Mouse (Mus musculus) 416B (cell line): ENCODE data around the gene S100a11.
"Not testable (repeated sequence)": the region's sequence is repeated elsewhere in the genome, so short reads cannot be mapped to it uniquely, and the experiment has no call there.

Source experiments
- DNase-seq: peaks from one replicate; pipeline ENCODE4 v3.0.0; 2011; ENCODE audit warnings: low read depth

Gene S100a11

DNA sequence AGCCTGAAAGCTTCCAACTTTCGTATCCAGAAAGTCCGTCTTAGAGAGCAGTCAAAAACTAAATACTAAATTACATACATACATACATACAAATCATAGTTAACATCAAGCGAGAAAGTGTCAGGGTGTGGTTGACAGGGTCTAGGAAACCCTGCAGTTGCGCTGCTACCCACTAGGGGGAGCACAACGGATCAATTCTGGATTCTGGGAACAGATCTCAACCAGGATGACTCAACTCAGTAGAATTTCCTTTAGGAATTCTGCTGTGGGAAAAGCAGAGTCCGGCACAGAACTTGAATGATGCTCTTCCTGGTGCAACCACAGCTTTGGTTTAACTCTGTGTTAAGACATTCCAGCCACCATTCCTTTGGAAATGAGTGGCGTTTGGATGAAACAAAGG lies 2.3 kb downstream of the S100a11 start:
- DNase-seq: no peak

DNA sequence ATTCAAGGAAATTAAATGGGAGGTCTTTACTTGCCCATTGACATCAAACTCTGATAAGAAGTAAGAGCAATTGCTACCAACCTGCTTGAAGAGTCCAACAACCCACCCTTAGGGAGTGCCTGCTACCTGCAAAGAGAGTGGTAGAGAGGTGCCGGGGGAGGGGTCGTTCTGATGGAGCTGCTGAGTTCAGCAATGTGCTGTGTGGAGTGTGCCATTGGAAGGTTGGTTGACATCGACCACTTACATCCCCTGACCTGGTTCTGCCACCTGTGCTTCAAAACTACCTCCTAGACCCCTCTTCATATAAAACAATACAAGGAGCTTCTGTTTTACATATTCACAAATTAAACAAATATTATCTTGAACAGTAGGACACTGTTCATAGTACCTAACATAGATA lies 7.0 kb downstream of the S100a11 start:
- no peak for DNase-seq

DNA sequence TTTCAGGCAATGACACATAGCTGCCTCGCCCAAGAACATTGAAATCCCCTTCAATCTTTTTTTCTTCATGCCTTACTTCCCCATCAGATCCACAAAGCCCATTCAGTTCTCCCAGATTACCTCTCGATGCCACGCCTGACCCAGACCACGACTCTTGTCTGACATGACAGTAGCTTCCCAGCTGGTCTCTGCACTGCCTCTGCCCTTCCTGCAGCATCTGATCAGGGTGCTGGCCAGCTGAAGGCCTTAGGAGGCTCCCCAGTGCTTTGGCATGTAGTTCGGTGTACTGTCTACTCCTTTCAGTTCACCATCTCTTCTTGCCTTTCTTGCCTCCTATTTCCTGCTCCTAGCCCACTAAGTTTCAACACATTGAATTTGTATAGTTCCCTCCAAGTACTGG lies 8.5 kb downstream of the S100a11 start:
- DNase-seq: no peak

DNA sequence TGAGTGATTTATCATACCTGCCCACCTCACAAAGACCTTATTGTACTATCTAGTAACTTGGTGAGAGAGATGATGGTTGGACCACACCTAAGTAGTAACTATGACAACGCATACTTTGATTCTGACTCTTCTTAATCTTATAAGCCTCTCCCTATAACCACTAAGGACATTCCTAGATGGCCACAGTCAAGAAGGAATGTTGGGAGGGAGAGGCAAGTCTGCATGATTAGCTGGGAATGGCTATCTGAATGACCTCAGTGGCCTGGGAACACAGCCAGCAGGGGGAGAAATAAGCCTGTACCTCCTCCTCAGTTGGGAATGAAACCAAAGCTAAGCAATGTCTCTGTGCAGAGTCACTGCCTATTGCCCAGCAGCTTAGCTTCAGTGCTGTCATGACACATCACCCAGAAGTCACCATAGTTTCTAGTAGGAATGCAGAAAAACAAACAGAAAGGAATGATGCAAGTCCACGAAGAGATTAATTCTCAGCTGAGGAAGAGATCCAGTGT lies 16.8 kb downstream of the S100a11 start:
- DNase-seq: peak; percentile 53

DNA sequence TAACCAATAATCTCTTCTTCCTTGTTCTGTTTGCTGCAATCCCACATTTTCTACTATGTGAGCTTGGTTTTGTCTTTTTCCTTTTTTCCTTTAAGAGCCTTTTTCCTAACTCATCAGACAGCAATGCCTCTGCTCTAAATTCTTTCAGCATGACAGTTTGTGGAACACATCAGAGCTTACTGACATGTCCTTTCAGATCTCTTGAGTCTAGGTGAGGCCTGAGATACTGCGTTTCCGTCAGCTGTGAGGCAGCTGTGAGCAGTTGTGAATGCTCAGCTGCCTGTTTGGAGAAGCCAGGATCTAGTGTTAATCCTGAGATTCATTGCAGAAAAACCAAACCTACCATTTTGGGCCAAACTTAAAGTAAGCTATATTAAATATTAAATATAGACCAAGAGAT lies 18.2 kb downstream of the S100a11 start:
- DNase-seq: no peak

DNA sequence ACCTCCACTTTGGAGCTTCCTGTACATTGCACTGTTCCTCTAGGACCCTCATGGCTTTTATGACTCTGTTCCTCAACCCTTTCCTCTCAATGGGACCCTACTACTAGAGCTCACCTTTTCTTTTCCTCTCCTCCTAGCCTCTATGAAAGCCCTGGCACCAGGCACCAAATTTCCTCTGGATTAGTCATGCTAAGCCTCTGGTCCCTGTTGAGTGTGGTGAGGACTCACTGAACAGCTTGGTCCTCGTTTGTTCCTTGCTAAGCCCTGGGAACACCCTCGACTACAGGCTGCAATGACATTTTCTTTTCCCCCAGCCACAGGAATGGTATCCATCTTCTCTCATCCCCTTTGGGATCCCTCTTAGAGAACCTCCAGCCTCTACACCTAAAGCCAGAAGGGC lies 21.2 kb downstream of the S100a11 start:
- DNase-seq: no peak

DNA sequence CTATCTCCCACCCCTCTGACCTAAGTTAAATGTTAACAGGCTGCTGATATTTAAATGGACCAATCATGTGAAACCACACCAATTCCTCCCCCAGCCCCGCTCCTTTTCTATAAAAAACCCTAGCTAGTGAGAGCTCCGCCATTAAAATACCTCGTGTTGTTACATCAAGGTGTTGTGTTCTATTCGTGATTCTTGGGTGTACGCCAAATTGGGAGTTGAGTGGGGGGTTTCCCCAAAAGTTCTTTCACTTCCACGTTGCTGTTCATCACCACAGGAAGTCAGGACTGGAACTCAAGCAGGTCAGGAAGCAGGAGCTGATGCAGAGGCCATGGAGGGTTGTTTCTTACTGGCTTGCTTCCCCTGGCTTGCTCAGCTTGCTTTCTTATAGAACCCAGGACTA lies 23.9 kb downstream of the S100a11 start:
- DNase-seq: not testable (repeated sequence)

DNA sequence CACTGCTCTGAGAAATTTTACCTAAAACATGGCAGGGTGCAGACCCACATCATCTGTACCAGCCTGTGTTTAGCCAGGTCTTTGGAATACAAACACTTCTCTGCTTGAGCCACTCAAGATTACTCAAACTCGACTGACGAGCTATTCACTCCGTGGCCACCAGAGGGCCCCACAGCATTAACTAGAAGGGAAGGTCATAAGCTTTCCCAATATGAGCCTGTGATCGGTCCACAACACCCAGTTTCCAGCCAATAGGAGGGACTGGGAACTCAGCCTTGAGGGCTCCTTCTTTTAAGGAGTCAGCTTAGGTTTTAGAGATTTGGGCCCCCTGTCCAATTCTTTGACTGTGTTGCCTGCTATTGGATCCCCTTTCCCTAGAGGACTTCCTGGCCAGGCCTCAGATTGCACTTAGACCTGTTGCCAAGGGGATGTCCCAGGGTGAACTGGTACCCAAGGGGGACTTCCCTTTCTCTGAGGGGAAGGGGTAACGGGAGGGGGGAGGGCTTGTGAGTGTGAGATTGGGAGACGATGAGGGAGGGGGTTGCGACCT lies 26.9 kb downstream of the S100a11 start:
- peak; percentile 93 for DNase-seq

DNA sequence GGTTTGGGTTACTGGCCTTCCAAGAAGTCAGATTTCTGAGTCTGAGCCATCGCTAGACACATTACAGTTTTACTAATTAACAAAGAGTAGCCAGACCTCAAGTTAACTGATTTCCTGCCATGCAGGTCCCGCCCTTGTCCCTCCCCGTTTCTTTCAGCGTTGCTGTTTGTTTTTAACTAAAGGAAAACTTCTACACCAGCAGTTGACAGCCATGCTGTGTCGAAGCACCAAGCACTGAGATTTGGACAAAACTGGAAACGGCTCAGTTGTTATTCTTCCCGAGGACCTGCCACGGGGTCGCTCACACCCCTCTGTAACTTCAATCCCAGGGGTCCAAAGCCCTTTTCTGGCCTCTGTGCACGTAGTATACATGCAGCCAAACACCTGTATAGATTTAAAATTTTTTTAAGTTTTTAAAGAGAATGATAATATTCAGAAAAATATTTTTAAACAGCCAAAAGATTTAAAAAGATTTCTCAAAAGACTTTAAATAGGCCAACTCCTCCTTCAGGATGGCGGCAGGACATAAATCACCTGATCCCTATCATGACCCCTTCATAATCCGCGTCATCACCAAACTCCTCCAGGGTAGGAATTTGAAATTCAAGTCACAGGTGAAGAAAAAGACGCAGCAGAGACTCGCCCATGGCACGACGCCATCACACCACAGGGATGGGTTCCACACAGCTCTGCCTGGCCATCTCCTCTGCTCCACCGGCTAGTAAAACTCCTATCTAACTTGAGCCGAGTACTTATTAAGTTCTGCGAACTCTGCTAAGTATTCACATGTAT lies 27.7 kb downstream of the S100a11 start:
- DNase-seq: peak; percentile 75

DNA sequence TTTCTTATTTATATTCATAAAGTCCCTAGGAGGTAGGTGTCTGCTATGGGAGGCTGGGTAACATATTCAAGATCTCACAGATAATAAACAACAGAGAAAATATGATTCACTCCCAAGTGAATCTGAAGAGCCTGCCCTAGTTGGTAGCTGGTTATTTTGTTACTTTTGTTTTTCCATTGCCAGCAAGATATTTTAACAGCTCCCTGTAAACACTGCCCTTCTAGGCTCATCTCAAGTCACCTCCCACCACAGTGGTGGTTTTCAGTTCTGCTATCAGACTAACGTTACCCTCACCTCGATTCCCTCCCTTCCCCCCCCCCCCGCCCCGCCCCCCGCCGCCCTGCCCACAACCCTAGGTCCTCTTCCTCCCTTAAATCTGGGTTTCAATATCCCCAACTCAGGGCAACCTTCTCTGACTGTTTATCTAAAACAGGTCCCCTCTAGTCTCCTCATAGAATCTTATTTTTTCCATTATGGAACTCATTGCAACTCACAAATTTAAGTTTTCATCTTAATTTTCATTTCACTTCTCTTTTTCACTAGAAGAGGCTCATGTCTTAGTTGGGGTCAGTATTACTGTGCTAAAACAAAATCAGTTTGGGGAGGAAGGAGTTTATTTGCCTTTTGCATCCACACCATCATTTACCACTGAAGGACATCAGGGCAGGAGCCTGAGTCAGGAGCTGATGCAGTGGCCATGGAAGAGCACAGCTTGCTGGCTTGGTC lies 28.4 kb downstream of the S100a11 start:
- peak; percentile 57 for DNase-seq

DNA sequence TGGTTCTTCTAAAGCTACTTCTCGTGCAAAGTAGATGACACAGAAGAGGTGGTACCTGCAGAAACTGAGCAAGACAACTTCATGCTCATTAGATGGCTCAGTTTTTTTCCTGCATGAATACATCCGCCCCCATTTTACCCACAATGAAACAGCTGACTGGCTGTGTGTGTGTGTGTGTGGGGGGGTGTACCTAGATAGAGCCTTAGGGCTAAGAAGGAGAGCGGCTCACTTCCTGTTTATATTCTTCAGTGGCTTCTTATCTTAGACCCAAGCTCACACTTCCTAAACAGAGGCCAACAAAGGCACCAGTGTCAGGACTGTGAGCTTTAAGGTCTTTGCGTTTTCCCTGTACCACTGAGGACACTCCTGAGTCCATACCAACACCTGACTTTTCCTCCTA lies 29.7 kb downstream of the S100a11 start:
- DNase-seq: peak; percentile 91

DNA sequence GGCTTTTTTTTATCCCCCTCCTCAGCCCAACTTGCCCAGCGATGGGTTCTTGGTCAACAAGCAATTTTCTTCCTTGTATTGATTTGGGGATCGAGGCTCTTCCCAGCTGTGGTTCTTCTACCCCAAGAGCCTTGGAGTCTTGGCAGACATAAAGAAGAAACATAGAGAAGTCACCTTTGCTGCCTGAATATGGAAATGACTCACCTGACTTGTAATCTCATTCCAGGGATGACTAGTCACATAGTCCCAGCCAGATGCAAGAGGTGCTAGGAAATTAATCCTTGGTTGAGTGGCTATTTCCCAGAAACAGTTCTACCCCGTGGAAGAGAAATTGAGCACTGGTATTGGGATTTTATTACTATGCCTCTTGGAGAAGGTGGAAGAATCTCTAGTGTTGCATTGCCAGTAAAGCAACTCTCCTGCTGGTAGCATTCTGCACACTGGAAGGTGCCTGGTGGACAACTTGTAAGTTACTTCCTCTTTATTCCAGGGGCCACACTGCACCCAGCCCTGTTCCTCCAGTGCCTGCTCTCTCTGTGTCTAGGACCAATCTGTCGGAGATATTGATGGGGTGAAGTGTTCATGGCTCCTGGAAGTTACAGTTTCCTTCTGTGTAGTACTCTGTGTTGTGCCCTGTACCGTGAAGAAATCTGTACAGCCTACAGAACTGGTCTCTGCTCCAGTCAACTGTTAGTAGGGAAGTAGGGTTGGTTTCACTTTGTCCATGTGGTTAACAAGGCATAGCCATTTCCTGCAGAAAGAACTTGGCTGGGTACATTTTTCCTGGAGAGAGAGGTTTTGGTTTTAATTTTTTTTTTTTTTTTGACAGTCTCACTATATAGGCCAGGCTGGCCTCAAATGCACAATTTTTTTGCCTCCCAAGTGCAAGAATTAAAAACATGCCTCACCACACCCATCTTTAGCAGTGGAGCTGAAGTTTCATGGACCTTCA lies 31.9 kb downstream of the S100a11 start:
- DNase-seq: peak; percentile 83

DNA sequence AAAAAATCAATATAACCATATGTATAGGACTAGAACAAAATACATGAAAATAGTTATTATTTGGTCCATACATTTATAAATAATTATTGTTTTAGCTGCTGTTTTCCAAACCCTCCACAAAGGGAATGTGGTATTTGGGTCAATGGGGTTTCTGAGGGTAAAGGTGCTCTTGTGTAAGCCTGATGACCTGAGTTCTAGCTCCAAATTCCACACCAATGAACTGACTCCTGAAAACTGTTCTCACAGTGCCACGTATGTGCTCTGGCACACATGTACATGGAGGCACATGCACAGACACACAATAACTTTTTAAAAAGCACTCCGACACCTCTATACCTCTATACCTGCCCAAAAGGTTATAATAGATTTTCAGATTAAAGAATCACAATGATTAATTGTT lies 33.0 kb downstream of the S100a11 start:
- no peak for DNase-seq

DNA sequence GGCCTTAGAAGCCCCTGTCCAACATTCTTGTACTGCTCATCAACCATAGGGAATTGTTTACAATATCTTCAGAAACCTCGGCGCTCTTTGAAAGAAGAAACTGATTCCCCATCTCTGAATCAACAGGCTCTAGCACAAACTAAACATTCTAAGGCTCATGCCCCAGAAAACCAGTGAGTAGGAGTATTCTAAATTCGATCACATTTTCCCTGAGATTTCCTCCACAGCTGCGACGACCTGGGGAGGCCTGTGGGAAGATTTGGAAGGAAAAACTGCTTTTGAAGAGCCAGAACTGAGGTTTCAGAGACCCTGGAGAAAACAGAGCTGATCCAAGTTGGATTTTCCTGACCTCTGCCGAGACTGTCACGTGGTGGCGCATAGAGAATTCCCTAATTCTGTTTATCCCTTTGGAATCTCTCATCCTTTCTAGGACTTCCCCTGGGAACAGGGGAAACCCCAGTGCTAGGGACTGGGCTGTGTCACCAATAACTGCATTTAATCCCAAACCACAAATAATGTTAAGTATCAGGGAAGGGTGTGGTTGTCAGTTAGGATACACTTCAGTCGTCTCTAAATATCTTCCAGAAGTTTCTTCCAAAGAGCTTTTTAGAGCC lies 33.6 kb downstream of the S100a11 start:
- no peak for DNase-seq

DNA sequence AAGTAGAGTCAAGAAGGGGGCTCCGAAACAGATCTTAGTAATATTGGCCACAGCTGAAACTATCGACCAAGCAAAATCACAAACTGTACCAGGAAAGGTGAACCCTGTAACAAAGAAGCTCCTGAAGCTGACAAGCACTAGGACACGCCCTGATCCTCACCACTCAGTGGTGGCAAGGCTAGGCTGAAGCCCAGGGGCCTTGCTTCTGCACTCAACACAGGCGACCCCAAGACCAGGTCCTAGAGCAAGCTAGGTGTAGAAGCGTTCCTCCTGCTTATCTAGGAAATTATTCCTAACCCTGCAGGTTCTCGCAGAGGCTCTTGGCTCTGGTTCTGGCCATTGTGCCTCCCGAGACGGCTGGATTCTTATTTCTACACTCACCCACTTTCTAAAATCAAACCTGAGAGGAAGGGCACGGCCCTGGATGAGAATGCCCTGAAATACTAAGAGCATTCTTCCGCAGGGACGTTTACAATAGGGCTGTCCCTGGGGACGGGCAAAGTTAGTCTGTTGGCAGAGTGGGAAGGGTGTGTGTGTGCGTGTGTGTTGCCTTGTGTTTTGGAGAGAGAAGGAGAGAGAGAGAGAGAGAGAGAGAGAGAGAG lies 34.2 kb downstream of the S100a11 start:
- no peak for DNase-seq

DNA sequence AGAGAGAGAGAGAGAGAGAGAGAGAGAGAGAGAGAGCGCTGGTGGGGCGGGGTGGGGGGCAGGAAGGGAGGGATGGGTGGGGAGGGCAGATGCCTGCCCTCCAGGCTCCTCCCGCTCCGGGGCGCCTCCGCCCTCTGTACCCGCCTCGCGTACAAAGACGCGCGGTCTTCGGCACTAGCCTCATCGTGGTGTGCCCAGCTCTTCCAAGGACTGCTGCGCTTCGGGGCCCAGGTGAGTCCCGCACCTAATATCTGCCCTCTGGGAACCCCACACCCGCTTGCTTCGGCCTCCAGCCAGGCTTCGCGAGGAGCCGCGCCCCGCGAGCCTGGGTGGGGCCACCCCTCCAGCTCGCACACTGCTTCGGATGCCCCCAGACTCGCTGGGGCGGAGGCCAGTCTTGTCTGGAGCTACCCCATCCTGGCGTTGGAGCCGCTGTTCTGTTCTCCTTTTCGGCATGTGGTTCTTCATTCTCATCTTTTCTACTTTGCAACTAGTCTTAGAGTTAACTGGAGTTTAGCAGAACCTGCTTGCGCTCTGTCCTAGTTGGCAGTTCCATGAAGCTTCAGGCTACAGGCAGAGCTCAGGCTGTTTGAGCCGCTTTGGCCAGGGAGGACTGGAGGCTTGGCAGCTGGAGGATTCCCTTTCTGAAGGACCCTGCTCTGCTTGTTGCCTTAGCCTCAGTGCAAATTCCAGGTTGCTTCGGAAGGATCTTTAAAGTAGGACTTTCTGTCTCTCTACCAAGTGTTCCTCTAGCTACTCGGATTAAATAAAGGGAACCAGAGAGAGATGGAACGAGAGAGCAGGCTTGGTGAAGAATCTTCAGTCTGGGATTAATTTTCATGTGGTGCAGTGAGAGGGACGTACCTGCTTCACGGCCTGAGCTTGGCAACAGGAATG lies 34.9 kb downstream of the S100a11 start, which contains the start of gene S100a10:
Gene S100a10 (plus strand): TSS at position 100 of the 897 bp plus-strand sequence.
- peak; percentile 82 for DNase-seq

DNA sequence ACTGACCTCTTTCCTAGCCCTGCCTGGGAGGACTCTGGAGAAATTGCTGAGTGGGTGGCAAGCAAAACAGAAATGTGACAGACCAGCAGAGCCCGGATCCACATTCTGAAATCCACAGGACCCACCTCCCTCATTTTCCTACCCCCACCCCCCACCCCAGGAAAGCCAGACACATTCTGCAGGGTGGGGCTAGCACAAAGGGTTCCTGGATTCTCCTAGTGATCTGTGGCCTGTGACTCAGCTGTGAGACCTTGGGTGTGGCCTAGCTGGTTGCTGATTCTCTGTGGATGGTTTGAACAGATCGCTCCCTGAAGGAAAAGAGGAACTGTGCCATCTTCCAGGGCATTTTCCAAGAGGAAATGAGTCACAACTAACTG lies 35.6 kb downstream of the S100a11 start:
- peak; percentile 85 for DNase-seq

DNA sequence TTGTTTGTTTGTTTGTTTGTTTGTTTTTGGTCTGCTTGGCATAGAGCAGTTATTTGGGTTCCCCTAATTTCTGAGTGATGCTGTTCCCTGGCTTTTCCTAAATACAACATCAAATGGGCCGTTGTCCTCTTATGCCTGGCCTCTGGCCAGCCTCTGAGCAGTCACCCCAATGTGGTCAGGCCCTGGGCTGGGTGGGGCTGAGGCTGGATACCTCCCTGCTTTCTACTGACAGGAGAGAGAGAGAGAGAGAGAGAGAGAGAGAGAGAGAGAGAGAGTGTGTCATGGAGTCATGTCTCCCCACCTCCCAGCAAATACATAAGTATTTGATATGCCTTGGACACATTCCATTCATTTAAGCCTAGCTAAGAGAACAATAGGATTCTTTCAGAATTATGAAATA lies 36.3 kb downstream of the S100a11 start:
- DNase-seq: peak; percentile 68

DNA sequence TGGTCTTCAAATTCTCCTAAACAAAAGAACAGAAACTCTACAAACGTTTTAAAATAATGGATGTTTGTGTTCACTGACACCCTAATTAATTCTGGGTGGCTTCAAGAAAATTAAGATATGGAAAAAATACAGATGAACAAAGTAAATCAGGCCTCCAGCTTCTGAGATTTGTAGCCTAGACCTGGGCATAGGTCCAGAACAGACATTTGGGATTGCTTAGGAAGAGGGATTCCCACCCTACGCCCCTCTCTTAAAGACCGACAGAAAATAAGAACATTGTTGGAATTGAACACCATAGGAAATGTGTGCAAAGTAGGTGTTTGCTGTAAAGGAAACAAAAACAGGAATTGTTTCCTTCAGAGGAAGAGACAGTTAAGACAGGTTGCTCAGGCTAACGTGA lies 37.2 kb downstream of the S100a11 start:
- no peak for DNase-seq

DNA sequence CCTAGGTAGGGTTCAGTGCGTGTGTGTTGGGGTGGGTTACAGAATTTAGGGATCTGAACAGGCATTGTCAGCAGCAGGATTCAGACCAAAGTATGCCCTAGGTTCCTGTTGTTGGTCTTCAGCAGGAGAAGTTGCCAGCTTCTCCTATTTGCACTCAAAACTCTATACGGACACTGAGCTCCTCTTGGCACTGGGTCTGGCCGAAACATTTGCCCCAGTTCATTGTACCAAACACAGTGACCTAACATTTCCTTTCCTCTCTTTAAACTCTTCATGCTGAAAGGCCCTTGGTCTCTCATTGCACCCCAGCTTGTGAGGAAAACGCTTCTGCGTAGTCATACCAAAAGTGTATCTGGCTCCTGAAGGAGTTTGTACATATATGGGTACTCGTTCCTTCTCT lies 39.7 kb downstream of the S100a11 start:
- DNase-seq: no peak
